ENCODE assay signal across 22 mouse cellular contexts in genomic region chr15:88684039-88684438, GRCm38 (mm10).
"Had no signal": no experiment of that assay in that cellular context is flagged by ENCODE, and none has a peak within 500 bp of the region (broad histone marks: within the 10 kb centered on the region; RNA-seq: fewer than 3 reads in every experiment).

No protein-coding gene starts in this region.

- H3K27me3 ChIP-seq: kidney, embryonic 15.5 days; limb, embryonic 12.5 days; limb, embryonic 15.5 days; liver, embryonic 15.5 days; lung, embryonic 15.5 days; neural tube, embryonic 12.5 days; neural tube, embryonic 15.5 days; stomach, embryonic 15.5 days had no signal

- H3K27ac ChIP-seq: kidney, embryonic 15.5 days; left cerebral cortex, adult 2 months; limb, embryonic 12.5 days; limb, embryonic 15.5 days; liver, embryonic 15.5 days; lung, embryonic 15.5 days; neural tube, embryonic 12.5 days; neural tube, embryonic 15.5 days; stomach, embryonic 15.5 days had no signal

- H3K4me3 ChIP-seq: kidney, embryonic 15.5 days; left cerebral cortex, adult 2 months; limb, embryonic 12.5 days; limb, embryonic 15.5 days; liver, embryonic 15.5 days; lung, embryonic 15.5 days; neural tube, embryonic 12.5 days; neural tube, embryonic 15.5 days; stomach, embryonic 15.5 days had no signal

- DNase-seq: kidney, adult 8-10 months; kidney, postnatal 10 days; kidney, postnatal 36 days; layer of hippocampus, postnatal 36 days; left cerebral cortex, postnatal 4 days; lung, adult 18-20 months; lung, postnatal 10 days; lung, postnatal 4 days; midbrain, embryonic 14.5 days; right cerebral cortex, adult 18-20 months; right cerebral cortex, postnatal 14 days; right cerebral cortex, postnatal 4 days; thymus, postnatal 36 days had no signal

- H3K4me1 ChIP-seq: kidney, embryonic 15.5 days; limb, embryonic 12.5 days; limb, embryonic 15.5 days; liver, embryonic 15.5 days; lung, embryonic 15.5 days; neural tube, embryonic 12.5 days; neural tube, embryonic 15.5 days; stomach, embryonic 15.5 days had no signal
